Mouse (Mus musculus): ENCODE data around the gene Mrpl19.
A peak's percentile ranks its signal among the peaks of the same experiment; 100 is the strongest.

Gene Mrpl19

GRCm38 (mm10) chr6:81924304-81924703 is 41.5 kb downstream of the Mrpl19 start:
- DNase-seq: no peak

DNA sequence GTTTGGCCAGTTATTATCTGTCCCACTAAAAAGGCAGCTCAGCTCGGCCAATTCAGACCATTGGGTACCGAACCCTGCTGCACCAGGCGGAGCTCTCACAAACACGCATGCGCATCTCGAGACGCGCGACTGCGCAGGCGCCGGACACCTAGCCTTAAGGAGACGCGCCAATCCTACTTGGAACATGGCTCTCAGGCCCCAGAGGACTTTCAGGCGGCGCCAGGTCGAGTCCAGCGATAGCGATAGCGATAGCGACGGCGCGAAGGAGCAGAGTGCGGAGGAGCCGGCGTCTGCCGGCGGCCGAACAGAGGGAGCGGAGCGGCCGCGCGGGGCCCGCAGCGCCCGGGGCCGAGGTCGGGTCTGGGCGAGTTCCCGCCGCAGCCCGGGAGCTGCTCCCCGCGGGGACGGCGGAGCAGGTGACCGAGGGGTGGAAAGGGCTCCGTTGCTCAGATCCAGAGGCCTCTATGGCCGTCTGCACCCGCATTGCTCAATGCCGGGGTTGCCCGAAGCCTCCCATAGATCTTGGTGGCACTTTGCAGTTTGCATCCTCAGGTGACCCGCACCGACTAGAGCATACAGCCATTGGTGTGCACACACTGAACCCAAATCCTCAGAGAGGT is 42.1 kb downstream of the Mrpl19 start, which contains the start of gene Gcfc2:
Gene Gcfc2 (plus strand): TSS at position 147 of the 620 bp plus-strand sequence.
- peak; percentile 98 for DNase-seq

DNA sequence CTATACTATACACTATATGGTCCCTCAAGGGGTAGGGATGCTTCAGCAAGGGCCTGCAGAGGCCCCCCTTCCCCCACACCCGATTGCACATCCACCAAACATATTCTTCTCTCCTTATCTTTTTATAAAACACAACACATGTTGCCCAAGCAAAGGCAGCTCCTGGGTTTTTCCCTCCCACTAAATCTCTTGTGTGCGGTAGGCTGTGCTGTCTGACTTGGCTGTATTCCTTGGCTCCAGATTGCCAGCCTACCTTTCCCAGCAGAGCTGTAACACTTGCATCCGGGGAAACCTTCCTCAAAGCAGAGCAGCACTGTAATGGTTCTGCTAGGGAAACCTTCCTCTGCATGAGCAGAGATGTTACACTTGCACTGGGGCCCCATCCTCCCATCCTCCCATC is 53.6 kb downstream of the Mrpl19 start:
- DNase-seq: no peak

- no peak for DNase-seq
Measured at GRCm38 (mm10) chr6:81911713-81912112, 54.0 kb downstream of the Mrpl19 start.

GRCm38 (mm10) chr6:81911244-81911643 is 54.5 kb downstream of the Mrpl19 start:
- DNase-seq: no peak

GRCm38 (mm10) chr6:81910302-81910855 is 55.4 kb downstream of the Mrpl19 start:
- DNase-seq: no peak

Data from right cerebral cortex, postnatal 4 days (tissue).